Mouse (Mus musculus): ENCODE results near the gene Pnmal2.
A peak's percentile ranks its signal among the peaks of the same experiment; 100 is the strongest.
"Not testable (repeated sequence)": the region's sequence is repeated elsewhere in the genome, so short reads cannot be mapped to it uniquely, and the experiment has no call there.

Pnmal2 gene

DNA sequence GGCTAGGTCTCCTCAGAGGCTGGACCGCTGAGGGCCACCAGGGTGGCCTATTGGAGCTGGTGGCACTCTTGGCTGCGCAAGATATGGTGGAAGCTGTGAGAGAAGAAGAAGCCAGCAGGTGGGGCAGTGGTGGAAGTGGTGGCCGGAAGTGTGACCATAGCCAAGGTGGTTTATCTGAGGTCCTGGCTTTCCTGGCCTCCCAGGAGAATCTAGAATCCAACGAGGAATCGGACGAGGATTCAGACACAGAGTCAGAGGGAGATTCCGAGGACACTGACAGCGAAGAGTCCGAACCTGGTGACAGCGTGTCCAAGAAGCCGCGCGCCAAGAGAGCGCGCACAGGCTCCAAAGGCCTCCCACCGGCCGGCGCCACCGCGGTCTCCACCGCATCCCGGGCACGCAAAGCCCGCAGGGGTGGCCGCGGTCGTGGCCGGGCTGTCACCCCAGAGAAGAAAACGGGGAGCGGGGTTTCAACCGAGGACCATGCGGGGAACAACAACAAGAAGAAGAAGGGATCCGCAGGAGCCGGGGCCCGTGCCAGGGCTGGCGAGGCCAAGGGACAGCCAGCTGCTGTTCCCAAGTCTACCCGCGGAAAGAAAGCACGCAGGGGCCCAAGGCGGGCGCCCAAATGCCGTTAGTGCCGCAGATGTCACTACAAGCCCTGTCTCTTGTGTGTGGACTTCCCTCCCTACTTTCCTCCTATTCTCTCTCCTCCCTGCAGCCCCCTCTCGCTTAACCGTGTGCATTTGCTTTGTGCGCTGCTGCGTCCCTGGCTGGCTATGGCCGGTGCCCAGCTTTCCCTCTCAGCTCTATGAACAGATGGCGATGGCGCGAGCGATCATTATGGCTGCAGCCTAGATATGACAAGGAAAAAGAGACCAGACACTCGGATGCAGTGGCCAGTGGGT lies 2.2 kb downstream of the Pnmal2 start:
- no peak for DNase-seq

DNA sequence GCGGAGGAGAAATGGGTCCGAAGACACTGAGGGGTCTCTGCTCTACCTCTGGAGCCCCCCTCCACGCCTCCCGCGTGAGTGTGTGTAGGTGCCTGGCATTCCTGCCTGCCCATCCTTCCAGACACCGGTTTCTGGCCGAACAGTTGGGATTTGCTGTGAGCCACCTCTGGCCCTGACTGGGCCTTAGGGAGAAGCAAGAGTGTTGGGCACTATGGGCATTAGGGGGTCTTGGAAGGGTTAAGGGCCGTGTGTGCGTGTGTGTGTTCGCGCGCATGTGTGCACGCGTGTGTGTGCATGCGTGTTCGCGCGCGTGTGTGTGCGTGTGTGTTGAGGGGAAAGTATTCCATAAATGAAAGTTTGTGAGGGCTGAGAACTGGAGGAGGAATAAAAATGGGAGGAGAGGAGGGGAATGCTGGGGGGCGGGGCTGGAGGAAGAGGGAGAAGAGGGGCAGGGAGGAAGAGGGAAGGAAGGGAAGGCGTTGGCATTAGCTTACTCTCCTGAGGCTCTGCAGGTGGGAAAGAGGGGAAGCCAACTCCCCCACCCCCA lies 2.9 kb downstream of the Pnmal2 start:
- DNase-seq = peak; percentile 59

DNA sequence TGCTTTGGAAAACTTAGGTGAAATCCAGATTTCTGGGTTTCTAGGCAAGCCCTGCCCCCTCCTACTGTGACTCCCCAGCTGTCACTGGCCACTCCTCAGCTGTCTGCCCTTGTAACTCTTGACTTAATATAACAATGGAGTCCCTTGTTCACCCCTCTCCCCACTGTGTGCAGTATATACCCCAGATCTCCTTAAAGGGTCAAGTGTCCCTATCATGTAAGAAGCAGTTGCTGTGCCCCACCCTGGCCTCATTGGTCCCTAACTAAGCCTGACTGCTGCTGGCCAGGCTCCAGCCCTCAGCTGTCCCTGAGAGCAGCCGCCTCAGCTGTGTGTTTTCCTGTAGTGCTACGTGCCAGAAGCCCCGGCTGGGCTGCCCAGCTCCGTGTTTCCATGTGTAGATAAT lies 3.5 kb downstream of the Pnmal2 start:
- DNase-seq = no peak

DNA sequence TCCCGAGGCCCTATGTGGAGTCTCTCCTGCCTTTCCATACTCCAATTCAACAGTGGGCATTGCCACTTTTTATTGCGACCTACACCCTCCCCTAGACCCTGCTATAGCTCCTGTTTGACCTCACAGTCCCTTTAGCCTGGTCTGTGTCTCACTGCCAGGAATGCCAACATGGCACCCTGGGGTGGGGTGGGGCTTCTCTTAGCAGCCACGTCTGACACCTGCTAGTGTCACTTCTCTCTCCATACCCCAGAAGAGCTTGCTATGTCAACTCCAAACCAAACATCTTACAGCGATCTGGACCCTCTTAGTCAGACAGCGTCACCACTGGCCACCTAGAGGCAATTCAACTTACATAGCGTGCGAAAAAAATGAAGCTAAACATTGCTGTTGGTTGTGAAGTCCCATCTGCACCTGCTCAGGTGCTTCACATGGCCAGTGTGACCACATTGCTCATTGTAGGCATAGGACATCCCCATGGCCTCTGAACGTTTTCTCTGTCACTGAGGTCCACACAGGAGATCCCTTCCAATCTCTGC lies 4.5 kb downstream of the Pnmal2 start:
- no peak for DNase-seq

DNA sequence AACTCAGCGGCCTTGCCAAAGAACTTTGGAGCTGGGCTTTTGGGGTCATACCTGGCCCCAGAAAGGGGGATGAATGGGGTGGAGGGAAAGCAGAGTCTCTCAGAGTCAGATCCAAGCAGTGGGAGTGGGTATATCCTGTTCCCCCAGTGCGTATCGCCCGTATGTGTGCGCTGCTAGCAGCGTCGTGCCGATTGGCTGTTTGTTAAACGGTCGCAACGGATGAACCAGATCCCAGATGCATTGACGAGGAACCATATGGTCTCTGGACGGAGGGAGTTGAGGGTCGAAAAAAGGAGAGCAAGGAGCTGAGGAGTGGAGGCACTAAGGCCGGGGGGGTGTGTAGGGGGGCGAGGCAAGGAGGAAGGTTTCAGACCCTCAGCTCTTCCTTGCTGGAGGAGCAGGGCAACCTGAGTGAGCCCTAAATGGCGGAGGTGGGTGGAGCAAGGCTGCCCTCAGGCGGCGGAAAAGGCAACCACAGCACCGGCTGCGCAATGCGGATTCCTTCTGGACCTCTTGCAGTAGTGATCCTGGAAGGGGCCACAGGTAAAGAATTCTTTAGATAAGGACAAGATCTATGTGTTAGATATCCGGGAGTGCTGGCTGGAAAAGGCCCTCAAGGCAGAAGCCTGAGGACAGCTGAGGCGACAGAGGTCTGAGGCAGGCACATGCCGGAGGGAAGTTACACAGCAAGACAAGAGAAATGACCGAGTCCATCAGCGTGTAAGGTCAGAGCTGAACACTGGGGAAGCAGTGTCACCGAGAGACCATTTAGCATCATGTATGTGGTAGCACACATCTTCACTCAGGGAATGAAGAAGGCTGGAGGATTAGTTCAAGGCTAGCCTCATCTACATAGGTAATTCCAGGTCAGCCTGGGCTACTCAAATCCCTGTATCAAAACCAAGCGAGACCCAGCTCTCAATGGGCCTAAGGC lies 5.7 kb downstream of the Pnmal2 start:
- DNase-seq = peak; percentile 81

DNA sequence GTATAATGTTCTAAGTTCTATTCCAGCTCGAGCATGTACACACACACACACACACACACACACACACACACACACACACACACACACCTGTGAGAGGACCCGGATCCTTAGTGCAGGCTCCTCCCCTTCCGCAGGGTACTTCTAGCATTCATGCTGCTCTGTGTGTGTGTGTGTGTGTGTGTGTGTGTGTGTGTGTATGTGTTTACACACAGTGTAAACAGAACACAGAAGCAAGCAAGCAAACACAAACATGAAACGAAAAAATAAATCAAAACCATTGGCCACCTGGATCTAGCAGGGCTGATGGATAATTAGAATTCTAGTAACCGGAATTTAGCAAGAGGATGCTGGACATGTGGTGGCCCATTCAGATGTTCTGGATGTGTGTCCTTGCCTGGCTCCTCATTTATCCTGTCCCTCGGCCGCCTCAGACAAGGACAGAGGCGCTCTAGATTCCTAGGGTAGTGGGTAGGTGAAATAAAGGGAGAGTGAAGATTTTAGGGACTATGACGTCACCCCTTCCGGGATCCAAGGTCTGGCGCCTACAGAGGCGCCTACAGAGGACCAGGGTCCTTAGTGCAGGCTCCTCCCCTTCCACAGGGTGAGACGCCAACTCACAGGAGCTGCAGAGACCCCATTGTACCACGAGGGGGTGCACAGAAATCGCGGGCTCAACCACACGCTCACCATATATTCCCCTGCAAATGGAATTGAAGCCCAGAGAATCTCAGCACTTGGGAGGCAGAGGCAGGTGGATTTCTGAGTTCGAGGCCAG lies 6.6 kb downstream of the Pnmal2 start:
- peak; percentile 76 for DNase-seq

DNA sequence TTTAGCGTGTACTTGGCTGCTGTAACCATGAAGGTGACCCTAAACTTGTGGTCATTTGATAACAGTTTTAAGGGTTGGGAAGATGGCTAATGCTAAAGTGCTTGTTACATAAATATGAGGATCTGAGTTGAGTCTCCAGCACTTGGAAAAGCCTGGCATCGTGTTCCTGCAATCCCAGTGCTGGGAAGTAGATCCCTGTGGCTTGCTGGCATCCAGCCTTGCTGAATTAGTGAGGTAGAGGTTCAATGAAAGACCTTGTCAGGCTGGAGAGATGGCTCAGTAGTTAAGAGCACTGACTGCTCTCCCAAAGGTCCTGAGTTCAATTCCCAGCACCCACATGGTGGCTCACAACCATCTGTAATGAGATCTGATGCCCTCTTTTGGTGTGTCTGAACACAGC lies 9.3 kb downstream of the Pnmal2 start:
- not testable (repeated sequence) for DNase-seq

DNA sequence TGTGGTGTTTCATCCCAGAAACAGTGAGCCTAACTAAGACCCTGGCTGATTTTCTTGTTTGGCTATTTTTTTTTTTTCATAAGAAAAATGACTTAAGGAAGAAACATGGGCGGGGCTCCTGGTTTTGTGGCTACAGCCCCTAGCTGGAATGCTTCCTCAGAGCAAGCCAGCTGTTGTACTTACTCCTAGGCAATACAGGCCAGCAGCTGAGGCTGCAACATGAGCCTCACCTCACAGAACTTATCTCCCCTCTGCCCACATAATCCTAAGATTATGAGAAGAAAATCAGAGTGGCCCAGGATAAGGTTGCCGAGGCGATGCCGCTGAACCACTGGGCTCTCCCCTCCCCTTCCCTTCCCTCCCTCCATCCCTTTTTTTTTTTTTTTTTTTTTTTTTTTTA lies 11.2 kb downstream of the Pnmal2 start:
- no peak for DNase-seq

DNA sequence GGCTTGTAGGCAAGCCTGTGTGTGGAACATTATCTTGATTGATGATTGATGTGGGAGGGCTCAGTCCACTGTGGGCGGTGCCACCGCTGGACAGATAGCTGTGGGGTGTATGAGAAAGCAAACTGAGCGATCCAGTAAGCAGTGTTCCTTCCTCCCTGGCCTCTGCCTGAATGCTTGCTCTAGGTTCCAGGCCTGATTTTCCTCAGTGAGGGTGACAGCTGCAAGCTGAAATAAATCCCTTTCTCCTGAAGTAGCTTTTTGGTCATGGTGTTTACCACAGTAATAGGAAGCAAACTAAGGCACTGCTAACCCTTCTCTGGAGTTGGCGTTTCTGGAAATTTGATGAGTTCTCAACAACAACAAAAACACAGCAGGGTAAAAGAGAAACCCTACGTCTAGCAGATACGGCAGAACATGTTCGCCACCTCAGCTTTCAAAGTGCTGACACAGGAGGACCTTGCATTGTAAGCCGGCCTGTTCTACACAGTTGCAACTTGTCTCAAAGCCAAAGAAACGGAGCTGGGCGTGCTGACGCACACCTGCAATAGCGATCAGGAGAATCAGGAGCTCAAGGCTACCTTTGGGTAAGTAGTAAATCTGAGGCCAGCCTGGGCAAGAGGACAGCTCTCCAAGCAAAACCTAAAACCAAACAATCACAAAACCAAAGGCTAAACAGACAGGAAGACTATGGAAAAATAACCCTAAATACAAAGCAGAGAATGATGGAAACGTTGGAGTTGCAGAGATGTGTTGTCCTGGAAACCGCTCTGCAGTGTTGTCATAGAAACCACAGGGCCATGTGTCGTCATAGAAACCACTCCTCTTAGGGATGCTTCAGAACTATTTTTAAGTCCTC lies 12.2 kb downstream of the Pnmal2 start:
- DNase-seq = no peak

DNA sequence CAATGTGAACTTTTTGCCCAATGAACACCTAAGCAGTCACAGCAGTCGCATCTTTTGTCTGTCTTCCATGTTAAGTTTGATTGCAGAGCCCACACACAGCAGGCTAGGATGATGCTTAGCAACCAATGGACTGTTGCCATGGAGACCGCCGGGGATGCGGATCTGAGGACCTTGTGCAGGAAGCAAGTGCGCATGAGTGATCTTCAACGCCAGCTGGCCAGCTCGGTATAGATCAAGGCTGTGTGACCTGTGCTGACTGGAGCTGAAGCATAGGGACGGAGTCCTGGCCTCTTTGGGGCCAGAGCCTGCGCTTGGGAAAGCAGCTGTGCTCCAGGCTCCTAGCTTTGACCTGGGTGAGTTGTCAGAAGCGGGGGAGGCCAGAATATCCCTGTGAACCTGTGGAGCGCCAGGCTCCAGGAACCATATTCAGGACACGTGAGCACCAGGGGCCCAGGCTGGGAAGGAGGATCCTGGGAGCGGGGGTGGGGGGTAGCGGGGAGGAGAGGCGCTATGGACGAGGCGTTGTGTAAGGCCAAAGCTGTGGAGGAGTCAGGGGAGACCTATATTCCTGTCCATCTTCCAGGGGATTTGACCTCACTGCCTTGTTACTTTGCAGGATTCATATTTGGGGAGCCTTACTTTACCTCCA lies 15.2 kb downstream of the Pnmal2 start, which contains the start of gene Pnmal1:
Pnmal1 (plus strand) TSS at position 141 of the 649 bp plus-strand sequence.
- peak; percentile 92 for DNase-seq

DNA sequence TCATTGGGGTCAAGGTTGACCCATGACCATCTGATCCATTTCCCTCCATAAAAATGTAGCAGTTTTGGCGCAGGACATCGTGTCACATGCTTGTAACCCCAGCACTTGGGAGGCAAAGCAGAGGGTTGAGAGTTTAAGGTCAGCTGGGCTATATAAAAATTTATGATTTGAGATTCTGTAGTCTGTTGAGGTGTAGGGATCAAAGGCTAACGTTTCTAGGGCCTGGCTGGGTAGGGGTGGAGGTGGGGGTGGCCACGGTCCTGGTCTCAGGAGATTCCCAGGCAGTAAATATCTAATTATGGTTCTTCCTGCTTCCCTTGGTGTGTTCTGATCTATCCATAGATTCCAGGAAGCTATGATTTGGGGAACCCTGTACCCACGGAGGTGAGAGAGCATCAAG lies 17.2 kb downstream of the Pnmal2 start:
- no peak for DNase-seq

DNA sequence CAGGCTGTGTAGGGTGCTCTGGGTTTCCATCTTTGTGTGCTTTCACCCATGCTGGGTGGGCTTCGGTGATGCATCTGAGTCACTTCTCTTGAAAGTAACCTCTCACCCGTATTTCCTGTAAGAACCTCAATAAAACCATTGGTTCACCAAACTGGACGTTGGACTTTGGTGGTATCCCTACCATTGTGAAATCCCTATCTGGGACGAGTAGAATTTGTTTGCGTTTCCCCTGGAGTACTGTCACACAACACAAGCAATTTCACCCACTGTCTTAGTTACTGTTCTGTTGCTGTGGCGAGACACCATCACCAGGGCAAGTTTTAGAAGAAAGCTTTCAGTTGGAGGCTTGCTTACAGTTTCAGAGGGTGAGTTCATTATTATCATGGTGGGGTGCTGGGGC lies 23.9 kb downstream of the Pnmal2 start:
- no peak for DNase-seq

DNA sequence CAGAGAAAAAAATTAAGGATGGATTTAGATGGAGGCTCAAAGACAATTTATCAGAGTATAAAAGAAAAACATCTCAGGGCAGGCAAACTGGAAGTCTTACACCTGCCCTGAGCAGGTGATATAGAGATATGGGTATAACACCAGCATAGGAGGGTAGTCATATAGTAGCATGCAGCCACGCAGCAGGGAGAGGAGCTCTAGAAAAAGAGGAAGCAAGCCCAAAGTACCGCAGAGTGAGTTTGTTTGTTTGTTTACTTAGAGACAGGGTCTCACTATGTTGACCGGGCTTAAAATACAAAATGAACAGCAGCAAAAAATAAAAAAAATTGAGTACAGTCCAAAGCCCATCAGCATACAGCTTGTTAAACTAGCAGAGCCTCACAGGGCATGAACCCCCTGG lies 26.7 kb downstream of the Pnmal2 start:
- DNase-seq = no peak

DNA sequence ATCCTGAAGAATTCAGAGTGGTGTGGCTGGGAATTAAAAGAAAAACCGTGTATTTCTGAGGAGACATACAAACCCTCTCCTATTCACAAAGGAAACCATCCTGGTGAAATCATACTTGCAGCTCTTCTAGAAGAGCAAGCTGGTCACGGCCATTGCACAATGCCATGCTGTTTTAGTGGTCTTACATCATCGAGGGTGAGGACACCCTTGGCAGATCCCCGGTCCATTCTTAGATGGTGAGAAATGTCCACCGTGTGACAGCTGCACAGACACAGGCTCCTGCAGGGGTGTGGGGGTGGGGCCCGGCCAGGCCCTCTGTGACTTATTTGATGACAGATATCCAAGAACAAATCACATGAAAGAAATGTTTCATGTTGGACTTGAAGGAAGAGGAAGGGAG lies 29.5 kb downstream of the Pnmal2 start:
- no peak for DNase-seq

DNA sequence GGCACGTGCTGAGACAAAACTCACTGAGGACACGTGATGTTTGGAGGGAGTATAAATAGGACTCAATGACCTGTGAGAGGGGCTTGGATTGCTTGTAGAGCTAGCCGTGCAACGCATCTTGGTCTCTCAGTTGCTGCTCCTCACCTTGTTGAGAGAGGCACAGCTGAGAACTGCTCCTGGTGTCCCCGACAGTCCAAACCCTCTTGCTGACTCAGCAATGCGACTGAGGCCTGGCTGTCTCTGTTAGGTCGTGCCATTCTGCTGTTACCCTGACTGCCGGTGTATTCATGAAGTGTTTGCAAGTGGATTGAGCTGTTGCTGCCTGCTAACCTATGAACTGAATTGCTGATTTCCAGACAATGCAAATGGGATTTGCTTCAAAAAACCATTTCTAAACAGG lies 31.8 kb downstream of the Pnmal2 start:
- no peak for DNase-seq

DNA sequence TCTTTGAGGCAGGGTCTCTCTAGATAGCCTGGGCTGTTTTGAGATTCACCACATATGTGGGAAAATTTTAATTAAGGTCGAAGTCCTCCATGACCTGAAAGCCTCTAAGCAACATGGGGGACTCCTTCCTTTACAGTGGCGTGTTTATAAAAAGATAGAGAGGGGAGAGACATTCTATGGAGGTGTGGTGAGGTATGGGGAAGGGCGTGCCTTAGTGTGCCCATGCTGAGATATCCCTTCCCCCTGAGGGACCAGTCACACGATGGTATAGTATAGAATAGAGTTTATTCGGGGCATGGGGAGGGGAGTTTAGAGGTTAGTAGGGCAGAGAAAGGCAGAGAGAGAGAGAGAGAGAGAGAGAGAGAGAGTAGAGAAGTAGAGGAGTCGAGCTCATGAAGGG lies 33.7 kb downstream of the Pnmal2 start:
- no peak for DNase-seq

DNA sequence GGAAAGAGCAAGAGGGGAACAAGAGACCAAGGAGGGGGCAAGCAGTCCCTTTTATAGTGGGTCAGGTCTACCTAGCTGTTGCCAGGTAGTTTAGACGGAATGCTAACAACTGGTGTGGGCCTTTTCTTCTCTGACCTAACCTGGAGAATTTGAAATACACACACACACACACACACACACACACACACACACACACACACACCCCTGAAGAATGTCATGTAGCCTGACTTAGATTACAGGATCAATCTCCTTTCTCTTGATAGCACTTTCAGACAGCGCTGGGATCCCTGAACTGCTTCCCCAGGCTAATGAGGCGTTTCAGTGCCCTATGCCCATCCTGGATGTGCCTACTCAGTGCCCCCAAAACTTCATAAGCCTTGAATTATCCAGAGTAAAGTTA lies 34.1 kb downstream of the Pnmal2 start:
- no peak for DNase-seq

DNA sequence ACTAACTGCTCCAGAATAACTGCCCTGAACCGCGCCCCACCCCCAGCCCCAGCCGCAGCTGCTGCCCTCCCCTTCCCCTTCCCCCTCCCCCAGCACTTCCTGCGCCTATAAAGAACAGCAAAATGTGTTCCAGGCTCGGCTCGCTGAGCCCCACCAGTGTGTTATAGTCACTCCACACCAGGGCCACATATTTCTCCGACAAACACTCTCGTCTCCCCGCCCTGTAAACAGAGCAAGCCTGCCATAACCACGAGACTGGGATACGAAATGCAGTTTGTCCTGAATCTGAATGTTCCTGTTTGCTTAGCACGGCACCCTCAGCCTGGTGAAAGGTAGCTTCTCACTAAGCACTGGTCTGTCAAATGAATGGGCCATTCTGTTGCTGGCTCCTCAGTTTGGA lies 35.9 kb downstream of the Pnmal2 start:
- peak; percentile 47 for DNase-seq

DNA sequence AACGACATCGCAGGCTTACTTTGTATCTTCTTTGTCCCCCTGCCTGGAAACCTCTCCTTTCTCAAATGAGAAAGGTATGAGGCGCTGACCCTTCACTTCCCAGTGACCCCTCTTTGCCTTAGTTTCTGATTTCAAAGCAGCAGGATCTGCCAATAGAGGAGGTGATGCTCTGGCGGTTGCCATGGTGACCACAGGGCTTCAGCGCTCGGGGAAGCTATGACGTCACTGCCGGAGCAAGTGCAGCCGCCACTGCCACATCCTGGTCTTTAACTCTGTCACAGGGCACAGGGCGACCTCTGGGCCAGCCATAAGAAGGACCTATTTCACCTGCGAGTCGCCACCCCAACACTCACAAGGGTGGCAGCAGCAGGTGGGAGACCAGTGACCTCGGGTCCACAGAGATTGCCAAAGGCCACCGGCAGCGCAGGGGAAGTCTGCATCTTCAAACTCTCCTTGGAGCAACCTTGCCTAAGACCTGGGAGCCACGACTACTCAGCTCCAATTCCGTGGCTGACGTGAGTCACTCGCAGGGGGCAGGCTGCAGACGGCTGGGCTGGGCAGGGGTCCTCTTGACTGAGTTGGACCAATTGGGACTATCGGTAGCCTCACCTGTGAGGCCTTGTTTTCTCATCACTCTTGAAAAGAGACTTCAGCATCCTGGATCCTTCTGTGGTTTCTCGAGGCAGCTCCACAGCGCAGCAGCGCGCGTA lies 38.5 kb downstream of the Pnmal2 start, which contains the start of gene Gm42372:
Gm42372 (plus strand) TSS at position 228 of the 710 bp plus-strand sequence.
- peak; percentile 85 for DNase-seq

DNA sequence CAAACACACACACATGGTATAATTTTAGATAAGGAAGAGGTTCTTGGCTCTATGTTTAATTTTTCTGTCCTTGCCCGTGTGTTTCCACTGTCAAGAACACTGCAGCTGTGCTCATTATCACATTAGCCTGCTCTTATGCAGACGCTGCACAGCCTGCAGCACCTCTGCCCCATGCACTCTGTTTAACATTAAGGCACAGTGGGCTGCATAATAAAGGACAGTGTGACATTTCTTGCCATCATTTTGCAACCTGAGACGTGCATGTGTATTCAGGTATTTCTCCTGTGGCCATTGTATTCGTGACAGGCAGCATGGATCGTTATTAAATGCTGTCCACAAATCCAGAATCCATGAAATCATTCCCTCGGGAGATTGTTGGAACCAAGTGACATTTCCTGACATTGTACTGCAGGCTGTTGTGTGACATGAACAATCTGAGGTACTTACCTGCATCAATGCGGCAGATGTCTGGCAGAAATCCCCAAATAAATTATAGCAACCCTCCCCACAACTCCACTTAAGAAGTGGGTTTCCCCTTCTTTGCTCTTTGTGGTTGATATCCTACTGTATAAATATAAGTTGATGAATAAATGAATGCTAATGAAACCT lies 43.2 kb downstream of the Pnmal2 start:
- DNase-seq = no peak
